Mouse (Mus musculus) cerebellum, adult 2 months (tissue): ENCODE measurements around the gene Rgl1.

Experiments
- CTCF ChIP-seq: fragments of 200-500 bp; IDR thresholded peaks from 2 replicates; pipeline ENCODE4 v1.5.1; 2011; ENCODE audit warnings: low read depth, mild to moderate bottlenecking, control low read depth, low read length, moderate library complexity, borderline replicate concordance; ENCODE audit not compliant: insufficient read depth
- POLR2A ChIP-seq: fragments of 200-500 bp; IDR thresholded peaks from 2 replicates; pipeline ENCODE4 v1.6.1; 2011; ENCODE audit warnings: low read length, control low read depth, borderline replicate concordance; ENCODE audit not compliant: insufficient read depth

DNA sequence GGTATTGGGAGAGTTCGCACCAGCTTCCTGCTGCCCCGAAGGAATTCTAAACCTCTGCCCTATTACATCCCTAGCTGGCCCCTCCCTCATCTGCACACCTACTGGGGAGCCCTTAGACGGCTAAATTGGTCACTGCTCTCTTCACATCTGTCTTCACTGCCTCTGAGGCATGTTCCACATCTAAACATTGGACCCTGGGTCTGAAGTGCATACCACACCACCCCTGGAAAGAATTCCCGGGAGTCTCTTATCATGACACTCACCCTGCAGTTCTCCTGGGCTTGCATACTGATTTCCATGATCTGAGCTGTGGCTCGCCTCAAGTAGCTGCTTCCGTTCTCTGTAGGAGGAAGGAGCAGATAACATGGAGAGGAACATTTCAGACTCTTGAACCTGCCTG lies 24.7 kb upstream of the Rgl1 start:
- TF ChIP-seq CTCF (no peak), POLR2A (no peak)
